Mouse (Mus musculus): Measurements from ENCODE around the gene Hist1h1e. TPM values are rescaled to one million over a fixed set of nuclear protein-coding genes. Genes with fewer than 3 reads are reported as not detected.
A peak's percentile ranks its signal among the peaks of the same experiment; 100 is the strongest.
"Not testable (repeated sequence)": the region's sequence is repeated elsewhere in the genome, so short reads cannot be mapped to it uniquely, and the experiment has no call there.

Hist1h1e gene
- total RNA-seq, 2 experiments from 2014 or later = 42.9 to 50.8 TPM

GRCm38 (mm10) chr13:23593051-23593770 is 29.1 kb downstream of the Hist1h1e start:
- intact Hi-C loops (cut with DNase I) = no loop called here
- DNase-seq = no peak

GRCm38 (mm10) chr13:23592614-23593013 is 29.7 kb downstream of the Hist1h1e start:
- intact Hi-C loops (cut with DNase I) = no loop called here
- no peak for DNase-seq

GRCm38 (mm10) chr13:23591886-23592285 is 30.5 kb downstream of the Hist1h1e start:
- intact Hi-C loops (cut with DNase I); DNase-seq: not testable (repeated sequence)

GRCm38 (mm10) chr13:23591206-23591605 is 31.2 kb downstream of the Hist1h1e start:
- intact Hi-C loops (cut with DNase I) = no loop called here
- DNase-seq = no peak

- intact Hi-C loops (cut with DNase I) = loop anchor here (10.0 kb wide), 1 partner anchor 1872 kb away; the partner anchor contains the start of genes Hist1h2ai, Hist1h2bl and Hist1h3h
- no peak for DNase-seq
These were observed 35.5 kb downstream of the Hist1h1e start for GRCm38 (mm10) chr13:23586940-23587225.

GRCm38 (mm10) chr13:23586099-23586939 is 36.0 kb downstream of the Hist1h1e start:
- no peak for DNase-seq
- intact Hi-C loops (cut with DNase I) = loop anchor here (10.0 kb wide), 1 partner anchor 1872 kb away; the partner anchor contains the start of genes Hist1h2ai, Hist1h2bl and Hist1h3h

- peak; percentile 28 to 65 for DNase-seq
- intact Hi-C loops (cut with DNase I) = loop anchor here (10.0 kb wide), 1 partner anchor 1871 kb away; the partner anchor contains the start of genes Hist1h2ai, Hist1h2bl and Hist1h3h
These were observed 36.8 kb downstream of the Hist1h1e start for GRCm38 (mm10) chr13:23585442-23586098.

GRCm38 (mm10) chr13:23585029-23585441 is 37.3 kb downstream of the Hist1h1e start:
- intact Hi-C loops (cut with DNase I) = loop anchor here (10.0 kb wide), 1 partner anchor 1870 kb away; the partner anchor contains the start of genes Hist1h2ai, Hist1h2bl and Hist1h3h

GRCm38 (mm10) chr13:23584331-23584730 is 38.0 kb downstream of the Hist1h1e start:
- intact Hi-C loops (cut with DNase I) = loop anchor here (5.0 to 10.0 kb wide), 2 partner anchors 163 to 1870 kb away; partner anchors contain the start of genes Hist1h2ai, Hist1h2bb, Hist1h2bl and Hist1h3c
- no peak for DNase-seq

More at GRCm38 (mm10) chr13:23585029-23585441, 37.3 kb downstream of the Hist1h1e start:
- peak; percentile 11 to 64 for DNase-seq

- intact Hi-C loops (cut with DNase I) = loop anchor here (5.0 to 10.0 kb wide), 2 partner anchors 164 to 1869 kb away; partner anchors contain the start of genes Hist1h2ai, Hist1h2bb, Hist1h2bl and Hist1h3c
- DNase-seq = no peak
These were observed 38.8 kb downstream of the Hist1h1e start for GRCm38 (mm10) chr13:23583387-23584068.

GRCm38 (mm10) chr13:23582219-23583056 is 39.9 kb downstream of the Hist1h1e start:
- DNase-seq = no peak
- intact Hi-C loops (cut with DNase I) = loop anchor here (1.0 to 10.0 kb wide), 3 partner anchors 39 to 1868 kb away; partner anchors contain the start of genes Hist1h2ai, Hist1h2bb, Hist1h2be and Hist1h2bl

GRCm38 (mm10) chr13:23581408-23582218 is 40.7 kb downstream of the Hist1h1e start, which contains the start of gene Hist1h4d:
Gene Hist1h4d, plus strand, starts transcription at chr13:23581598.
- DNase-seq = peak; percentile 89 to 91
- intact Hi-C loops (cut with DNase I) = loop anchor here (1.0 to 10.0 kb wide), 3 partner anchors 40 to 1867 kb away; partner anchors contain the start of genes Hist1h2ai, Hist1h2bb, Hist1h2be and Hist1h2bl

GRCm38 (mm10) chr13:23577835-23578234 is 44.5 kb downstream of the Hist1h1e start:
- intact Hi-C loops (cut with DNase I) = no loop called here
- DNase-seq = no peak

GRCm38 (mm10) chr13:23576906-23577639 is 45.3 kb downstream of the Hist1h1e start:
- intact Hi-C loops (cut with DNase I) = no loop called here
- DNase-seq = no peak

GRCm38 (mm10) chr13:23576351-23576881 is 45.9 kb downstream of the Hist1h1e start:
- DNase-seq = no peak
- intact Hi-C loops (cut with DNase I) = no loop called here

GRCm38 (mm10) chr13:23575864-23576313 is 46.5 kb downstream of the Hist1h1e start:
- intact Hi-C loops (cut with DNase I); DNase-seq: not testable (repeated sequence)

All from gastrocnemius, postnatal 36 days (tissue).